Mouse (Mus musculus) heart, adult 2 months (tissue): ENCODE results near the gene Gm49403.

Experiments used
- CTCF ChIP-seq: fragments of 200-600 bp; IDR thresholded peaks from 2 replicates; pipeline ENCODE4 v1.8.1; 2022; ENCODE audit warnings: antibody characterized with exemption, mild to moderate bottlenecking, moderate library complexity
- POLR2A ChIP-seq: fragments of 200-500 bp; IDR thresholded peaks from 2 replicates; pipeline ENCODE4 v1.6.1; 2011; ENCODE audit warnings: mild to moderate bottlenecking, low read depth, low read length, control low read depth; ENCODE audit not compliant: insufficient read depth

DNA sequence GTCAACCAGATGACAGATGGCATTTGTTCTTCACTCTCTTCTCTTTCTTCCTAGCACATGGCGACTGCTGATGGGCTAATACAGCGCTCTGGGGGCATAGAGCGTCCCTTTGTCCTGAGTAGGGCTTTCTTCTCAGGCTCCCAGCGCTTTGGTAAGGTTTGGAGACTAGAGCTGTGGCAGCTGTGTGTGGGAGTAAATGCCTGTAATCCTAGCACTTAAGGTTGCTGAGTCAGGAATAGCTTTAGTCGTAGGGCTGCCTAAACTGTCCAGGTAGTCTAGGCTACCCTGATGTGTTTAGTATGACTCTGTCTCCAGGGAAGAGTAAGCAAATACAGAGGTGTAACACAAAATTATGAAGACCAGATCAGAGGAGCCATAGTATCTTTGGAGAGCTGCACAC, 28.1 kb downstream of the Gm49403 start:
- TF ChIP-seq CTCF, result no peak
- TF ChIP-seq POLR2A, result no peak
